Mouse (Mus musculus) limb, embryonic 12.5 days (tissue): Measurements from ENCODE around the gene Tex45. TPM values are rescaled to one million over a fixed set of nuclear protein-coding genes. Genes with fewer than 3 reads are reported as not detected.

Source experiments
- polyA plus RNA-seq: library from polyadenylated mRNA; unstranded; fragments of >200 nt; fragmentation: Nextera tagmentation; extraction: Ambion mirVana; gene quantifications from 2 replicates; pipeline ENCODE4 v1.2.1, GENCODE M21; 2016

Tex45 gene
- polyA plus RNA-seq, 1 experiment from 2014 or later, result not detected

Other genes starting within 250 kb of the Tex45 start
- gene Insr, start 191.2 kb upstream of the Tex45 start, polyA plus RNA-seq, result 36.2 and 36.9 TPM in 2 replicates
- 0.15 TPM in 1 of 2 replicates, not detected in the other for gene A430078G23Rik, start 117.4 kb upstream of the Tex45 start, polyA plus RNA-seq
- gene Arhgef18, start 77.9 kb upstream of the Tex45 start, polyA plus RNA-seq, result 12.3 and 13.6 TPM in 2 replicates
- 5.9 and 7.6 TPM in 2 replicates for gene Pex11g, start 3.2 kb upstream of the Tex45 start, polyA plus RNA-seq
- 61.1 and 68.1 TPM in 2 replicates for gene Zfp358, start 22.3 kb downstream of the Tex45 start, polyA plus RNA-seq
- 52.9 and 59.4 TPM in 2 replicates for gene Mcoln1, start 29.6 kb downstream of the Tex45 start, polyA plus RNA-seq
- 22.9 and 29.5 TPM in 2 replicates for gene Pnpla6, start 44.5 kb downstream of the Tex45 start, polyA plus RNA-seq
- gene C330021F23Rik, start 97.1 kb downstream of the Tex45 start, polyA plus RNA-seq, result 0.69 and 0.74 TPM in 2 replicates
- gene Camsap3, start 116.4 kb downstream of the Tex45 start, polyA plus RNA-seq, result 7.0 and 8.5 TPM in 2 replicates
- 67.7 and 68.9 TPM in 2 replicates for gene Xab2, start 150.5 kb downstream of the Tex45 start, polyA plus RNA-seq
- 115 and 133 TPM in 2 replicates for gene Pet100, start 150.7 kb downstream of the Tex45 start, polyA plus RNA-seq
- gene Pcp2, start 154.7 kb downstream of the Tex45 start, polyA plus RNA-seq, result 0.31 and 0.61 TPM in 2 replicates
- gene Stxbp2, start 160.1 kb downstream of the Tex45 start, polyA plus RNA-seq, result 27.8 and 32.4 TPM in 2 replicates
- not detected in 2 replicates for gene Retn, start 184.9 kb downstream of the Tex45 start, polyA plus RNA-seq
- gene Mcemp1, start 194.9 kb downstream of the Tex45 start, polyA plus RNA-seq, result not detected in 2 replicates
- gene Fcor, start 201.5 kb downstream of the Tex45 start, polyA plus RNA-seq, result 13.9 and 14.0 TPM in 2 replicates
- 37.6 and 38.2 TPM in 2 replicates for gene Trappc5, start 205.4 kb downstream of the Tex45 start, polyA plus RNA-seq
- gene Fcer2a, start 223.3 kb downstream of the Tex45 start, polyA plus RNA-seq, result 0.37 TPM in 1 of 2 replicates, not detected in the other
- gene Clec4g, start 249.8 kb downstream of the Tex45 start, polyA plus RNA-seq, result not detected in 2 replicates